Mouse (Mus musculus): Measurements from ENCODE around the gene Mllt10. TPM values are rescaled to one million over a fixed set of nuclear protein-coding genes. Genes with fewer than 3 reads are reported as not detected.

Mllt10 gene
- polyA plus RNA-seq, 1 experiment, result 10.0 TPM

Small RNA genes lying within 50 kb of the gene (microRNA-seq; reads per million reads assigned to microRNA genes)
- not detected for gene Gm23638 (ENCODE audit: borderline microRNAs expressed)
- gene Mir7655 (ENCODE audit: borderline microRNAs expressed), result 4.4 reads per million, percentile 51 among the genes with 10 or more reads in this experiment

Other genes with a start within 250 kb of the Mllt10 start
- not detected for gene H2al2a, start 58.3 kb upstream of the Mllt10 start, polyA plus RNA-seq (2012; fragmentation: generic; extraction: Trizol)
- 3.9 TPM for gene A930004D18Rik, start 17.5 kb upstream of the Mllt10 start, polyA plus RNA-seq (2012; fragmentation: generic; extraction: Trizol)
- 0.55 TPM for gene Skida1, start 6.2 kb upstream of the Mllt10 start, polyA plus RNA-seq (2012; fragmentation: generic; extraction: Trizol)